ENCODE assay signal across 9 mouse cellular contexts in genomic region chr9:106684093-106684872, GRCm38 (mm10). TPM values are rescaled to one million over a fixed set of nuclear protein-coding genes. Genes with fewer than 3 reads are reported as not detected.
DNase-seq lines count a peak whose midpoint lies in the region; ATAC-seq and TF ChIP-seq lines count a peak whose summit lies in the region.
"Had no signal": no experiment of that assay in that cellular context is flagged by ENCODE, and none has a peak within 500 bp of the region (broad histone marks: within the 10 kb centered on the region; RNA-seq: fewer than 3 reads in every experiment).

No protein-coding gene starts in this region.

- H3K9ac ChIP-seq in midbrain, postnatal 0 days (replicated peaks; ENCODE audit: low read length, poor library complexity, severe bottlenecking): peak overlapping the region; percentile 77; the same call in 1 of the 2 replicates

- H3K27ac ChIP-seq in layer of hippocampus, adult 2 months: peak overlapping the region; percentile 93; the same call in 1 of the 2 replicates
- H3K27ac ChIP-seq in embryonic facial prominence, embryonic 10.5 days (replicated peaks): no peak overlapping the region
- H3K27ac ChIP-seq in midbrain, postnatal 0 days (ENCODE audit: low read depth, low read length): no peak overlapping the region

- no peak for TF ChIP-seq CTCF in layer of hippocampus, adult 2 months (conservative IDR thresholded peaks at IDR 0.05)
- no peak for TF ChIP-seq CTCF in midbrain, postnatal 0 days (IDR thresholded peaks at IDR 0.05)

- no peaks in the 10 kb centered on the region for H3K27me3 ChIP-seq in embryonic facial prominence, embryonic 10.5 days (replicated peaks; ENCODE audit: low read depth, poor library complexity, severe bottlenecking)
- H3K27me3 ChIP-seq in midbrain, postnatal 0 days (ENCODE audit: insufficient read depth, low read length): no peaks in the 10 kb centered on the region

- WGBS in embryonic facial prominence, embryonic 10.5 days: 86% methylated on average over 6 of the region's 6 CpGs
- WGBS in midbrain, postnatal 0 days: 81% methylated on average over 6 of the region's 6 CpGs

- H3K36me3 ChIP-seq in embryonic facial prominence, embryonic 10.5 days (replicated peaks): peaks cover 28% of the 10 kb centered on the region
- peaks cover 31% of the 10 kb centered on the region for H3K36me3 ChIP-seq in midbrain, postnatal 0 days (ENCODE audit: insufficient read depth, low read length)

- no peak for DNase-seq in layer of hippocampus, adult 2 months (ENCODE audit: low spot score in 2 of 2)
- no peak for DNase-seq in layer of hippocampus, adult 11-12 months (ENCODE audit: low spot score)
- DNase-seq in embryonic facial prominence, embryonic 10.5 days (ENCODE audit: low spot score): no peak
- DNase-seq in induced T-regulatory cell, adult 2 months (ENCODE audit: low read depth): peak; percentile 34
- DNase-seq in midbrain, postnatal 0 days (ENCODE audit: low spot score): no peak
- DNase-seq in cerebellum, postnatal 25 days: no peak
- no peak for DNase-seq in cerebellum, adult 11-12 months
- DNase-seq in embryo, embryonic 10 days (ENCODE audit: low spot score): no peak

- H3K4me2 ChIP-seq in midbrain, postnatal 0 days (ENCODE audit: low read depth, low read length, poor library complexity, severe bottlenecking): peak overlapping the region; percentile 79

- no peak for ATAC-seq in midbrain, postnatal 0 days (ENCODE audit: low FRiP score)

- no peaks in the 10 kb centered on the region for H3K9me3 ChIP-seq in embryonic facial prominence, embryonic 10.5 days
- H3K9me3 ChIP-seq in midbrain, postnatal 0 days (ENCODE audit: low read length): no peaks in the 10 kb centered on the region

- peaks cover 29% of the 10 kb centered on the region for H3K4me1 ChIP-seq in embryonic facial prominence, embryonic 10.5 days
- peaks cover 6% of the 10 kb centered on the region; the same call in 1 of the 2 replicates for H3K4me1 ChIP-seq in midbrain, postnatal 0 days (ENCODE audit: insufficient read depth, low read length)

- peak overlapping the region; percentile 84 for H3K4me3 ChIP-seq in layer of hippocampus, adult 2 months
- peak overlapping the region; percentile 96 for H3K4me3 ChIP-seq in embryonic facial prominence, embryonic 10.5 days
- H3K4me3 ChIP-seq in midbrain, postnatal 0 days (ENCODE audit: low read depth, low read length): peak overlapping the region; percentile 87

RNA-seq across cellular contexts. Expression of gene Tex264, which starts 1.4 kb away (rescaled TPM):
- 10 to 100 TPM; 85.0 to 99.3 TPM for total RNA-seq in layer of hippocampus, adult 2 months (2021)
- polyA plus RNA-seq in embryonic facial prominence, embryonic 10.5 days (2016; fragmentation: Nextera tagmentation; extraction: Ambion mirVana): 27.4 and 28.7 TPM in 2 replicates
- total RNA-seq in midbrain, postnatal 0 days (2014; rRNA removed): 74.9 and 82.7 TPM in 2 replicates
- polyA plus RNA-seq in midbrain, postnatal 0 days (2015; fragmentation: Nextera tagmentation; extraction: Ambion mirVana): 87.4 and 101 TPM in 2 replicates

RNA-seq across cellular contexts. Expression of gene Grm2, which starts 28.4 kb away (rescaled TPM):
- total RNA-seq in layer of hippocampus, adult 2 months (2021): 10 to 100 TPM; 76.8 to 82.2 TPM
- polyA plus RNA-seq in embryonic facial prominence, embryonic 10.5 days (2016; fragmentation: Nextera tagmentation; extraction: Ambion mirVana): 5.8 and 8.3 TPM in 2 replicates
- 22.1 and 23.0 TPM in 2 replicates for total RNA-seq in midbrain, postnatal 0 days (2014; rRNA removed)
- polyA plus RNA-seq in midbrain, postnatal 0 days (2015; fragmentation: Nextera tagmentation; extraction: Ambion mirVana): 24.2 and 24.7 TPM in 2 replicates

RNA-seq across cellular contexts. Expression of gene Iqcf6, which starts 57.9 kb away (rescaled TPM):
- total RNA-seq in layer of hippocampus, adult 2 months (2021): not detected
- not detected in 2 replicates for polyA plus RNA-seq in embryonic facial prominence, embryonic 10.5 days (2016; fragmentation: Nextera tagmentation; extraction: Ambion mirVana)
- not detected in 2 replicates for total RNA-seq in midbrain, postnatal 0 days (2014; rRNA removed)
- not detected in 2 replicates for polyA plus RNA-seq in midbrain, postnatal 0 days (2015; fragmentation: Nextera tagmentation; extraction: Ambion mirVana)
- polyA plus RNA-seq: large intestine, adult 2 months had no signal
